Mouse (Mus musculus): Measurements from ENCODE around the gene Pcbd1. TPM values are rescaled to one million over a fixed set of nuclear protein-coding genes. Genes with fewer than 3 reads are reported as not detected.

Pcbd1 gene
- polyA plus RNA-seq, 1 experiment, result 21.0 TPM

- WGBS, result 7% methylated on average over 6 of the region's 6 CpGs
- H3K4me1 ChIP-seq (ENCODE audit: control insufficient read depth, insufficient read depth, insufficient read length, low read length), result peaks cover 11% of the 10 kb centered on the region; the same call in 1 of the 2 replicates
- TF ChIP-seq CTCF (IDR thresholded peaks at IDR 0.05; ENCODE audit: extremely low read depth, insufficient read length, insufficient replicate concordance, low read depth, low read length) (no peak), POLR2A (IDR thresholded peaks at IDR 0.05; ENCODE audit: low read depth, low read length) (no peak)
- H3K27ac ChIP-seq (ENCODE audit: insufficient read depth, low read depth, low read length), result no peak overlapping the region
- no peaks in the 10 kb centered on the region for H3K27me3 ChIP-seq (ENCODE audit: control insufficient read depth, insufficient read depth, low read length)
- no peaks in the 10 kb centered on the region for H3K36me3 ChIP-seq (ENCODE audit: control insufficient read depth, insufficient read depth, low read length)
- H3K4me3 ChIP-seq (ENCODE audit: low read depth, low read length), result no peak overlapping the region
Measured at GRCm38 (mm10) chr10:61059543-61060110, 29.5 kb upstream of the Pcbd1 start.

DNA sequence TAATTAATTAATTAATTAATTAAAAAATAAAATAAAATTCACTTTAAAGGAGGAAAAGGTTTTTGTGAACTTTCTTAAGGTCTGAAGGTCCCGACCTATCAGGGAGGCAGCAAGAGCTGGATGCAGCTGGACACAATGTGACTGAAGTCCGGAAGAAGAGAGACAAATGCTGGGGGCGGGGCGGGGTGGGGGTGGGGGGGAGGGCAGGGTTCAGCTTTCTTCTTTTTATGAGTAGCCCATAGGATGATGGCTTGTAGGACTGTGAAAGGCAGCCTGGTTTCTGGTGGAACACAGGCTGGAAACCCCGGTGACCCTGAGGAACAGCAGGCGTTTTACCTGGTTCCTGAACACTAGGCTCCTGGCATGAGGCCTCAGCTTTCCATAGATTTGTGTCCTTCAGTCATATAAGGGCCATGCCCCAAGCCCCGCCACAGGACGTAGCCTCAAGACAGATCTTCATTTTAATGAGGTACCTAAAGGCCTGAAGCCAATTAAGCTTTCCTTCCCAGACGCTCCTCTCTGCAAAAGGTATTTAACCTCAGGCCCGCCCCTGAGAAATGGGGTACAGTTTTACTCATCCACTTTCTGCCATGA is 25.8 kb upstream of the Pcbd1 start:
- TF ChIP-seq CTCF (IDR thresholded peaks at IDR 0.05; ENCODE audit: extremely low read depth, insufficient read length, insufficient replicate concordance, low read depth, low read length), result no peak
- no peak for TF ChIP-seq POLR2A (IDR thresholded peaks at IDR 0.05; ENCODE audit: low read depth, low read length)
- H3K4me3 ChIP-seq (ENCODE audit: low read depth, low read length), result no peak overlapping the region
- WGBS, result 80% methylated on average over 10 of the region's 10 CpGs

DNA sequence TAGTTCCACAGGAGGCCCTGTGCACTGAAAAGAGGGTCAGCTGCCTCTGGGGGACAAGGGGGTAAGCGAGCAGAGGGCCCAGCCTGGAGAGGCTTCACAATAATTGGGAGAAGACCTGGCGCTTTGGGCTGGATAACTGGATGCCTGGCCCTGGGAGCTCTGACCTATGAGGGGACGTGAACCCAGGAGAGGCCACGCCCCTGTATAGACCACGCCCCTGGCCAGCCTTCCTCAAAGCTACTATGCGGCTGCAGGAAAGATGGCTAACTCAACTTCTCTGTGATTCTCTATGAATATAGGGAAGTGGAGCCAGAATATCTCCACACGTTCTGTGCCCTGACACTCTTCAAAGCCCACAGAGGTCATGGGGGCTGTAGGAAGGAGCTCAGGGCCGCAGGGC is 24.5 kb upstream of the Pcbd1 start:
- peaks cover 10% of the 10 kb centered on the region for H3K4me1 ChIP-seq (ENCODE audit: control insufficient read depth, insufficient read depth, insufficient read length, low read length)
- no peaks in the 10 kb centered on the region for H3K36me3 ChIP-seq (ENCODE audit: control insufficient read depth, insufficient read depth, low read length)
- 36% methylated on average over 8 of the region's 8 CpGs for WGBS

More for the DNA sequence above, 25.8 kb upstream of the Pcbd1 start:
- no peaks in the 10 kb centered on the region for H3K36me3 ChIP-seq (ENCODE audit: control insufficient read depth, insufficient read depth, low read length)
- H3K4me1 ChIP-seq (ENCODE audit: control insufficient read depth, insufficient read depth, insufficient read length, low read length), result peaks cover 11% of the 10 kb centered on the region; the same call in 1 of the 2 replicates
- no peak overlapping the region for H3K27ac ChIP-seq (ENCODE audit: insufficient read depth, low read depth, low read length)
- no peaks in the 10 kb centered on the region for H3K27me3 ChIP-seq (ENCODE audit: control insufficient read depth, insufficient read depth, low read length)

GRCm38 (mm10) chr10:61065287-61066005 is 23.7 kb upstream of the Pcbd1 start:
- Histone ChIP-seq H3K4me1 (ENCODE audit: control insufficient read depth, insufficient read depth, insufficient read length, low read length) (peaks cover 3% of the 10 kb centered on the region), H3K4me3 (ENCODE audit: low read depth, low read length) (no peak overlapping the region), H3K36me3 (ENCODE audit: control insufficient read depth, insufficient read depth, low read length) (no peaks in the 10 kb centered on the region), H3K27ac (ENCODE audit: insufficient read depth, low read depth, low read length) (no peak overlapping the region), H3K27me3 (ENCODE audit: control insufficient read depth, insufficient read depth, low read length) (no peaks in the 10 kb centered on the region)
- no peak for TF ChIP-seq POLR2A (IDR thresholded peaks at IDR 0.05; ENCODE audit: low read depth, low read length)
- TF ChIP-seq CTCF (IDR thresholded peaks at IDR 0.05; ENCODE audit: extremely low read depth, insufficient read length, insufficient replicate concordance, low read depth, low read length), result no peak
- WGBS, result 55% methylated on average over 13 of the region's 13 CpGs

More for the DNA sequence above, 24.5 kb upstream of the Pcbd1 start:
- Histone ChIP-seq H3K27me3 (ENCODE audit: control insufficient read depth, insufficient read depth, low read length) (no peaks in the 10 kb centered on the region), H3K27ac (ENCODE audit: insufficient read depth, low read depth, low read length) (no peak overlapping the region), H3K4me3 (ENCODE audit: low read depth, low read length) (no peak overlapping the region)
- TF ChIP-seq POLR2A (IDR thresholded peaks at IDR 0.05; ENCODE audit: low read depth, low read length) (no peak), CTCF (IDR thresholded peaks at IDR 0.05; ENCODE audit: extremely low read depth, insufficient read length, insufficient replicate concordance, low read depth, low read length) (no peak)

DNA sequence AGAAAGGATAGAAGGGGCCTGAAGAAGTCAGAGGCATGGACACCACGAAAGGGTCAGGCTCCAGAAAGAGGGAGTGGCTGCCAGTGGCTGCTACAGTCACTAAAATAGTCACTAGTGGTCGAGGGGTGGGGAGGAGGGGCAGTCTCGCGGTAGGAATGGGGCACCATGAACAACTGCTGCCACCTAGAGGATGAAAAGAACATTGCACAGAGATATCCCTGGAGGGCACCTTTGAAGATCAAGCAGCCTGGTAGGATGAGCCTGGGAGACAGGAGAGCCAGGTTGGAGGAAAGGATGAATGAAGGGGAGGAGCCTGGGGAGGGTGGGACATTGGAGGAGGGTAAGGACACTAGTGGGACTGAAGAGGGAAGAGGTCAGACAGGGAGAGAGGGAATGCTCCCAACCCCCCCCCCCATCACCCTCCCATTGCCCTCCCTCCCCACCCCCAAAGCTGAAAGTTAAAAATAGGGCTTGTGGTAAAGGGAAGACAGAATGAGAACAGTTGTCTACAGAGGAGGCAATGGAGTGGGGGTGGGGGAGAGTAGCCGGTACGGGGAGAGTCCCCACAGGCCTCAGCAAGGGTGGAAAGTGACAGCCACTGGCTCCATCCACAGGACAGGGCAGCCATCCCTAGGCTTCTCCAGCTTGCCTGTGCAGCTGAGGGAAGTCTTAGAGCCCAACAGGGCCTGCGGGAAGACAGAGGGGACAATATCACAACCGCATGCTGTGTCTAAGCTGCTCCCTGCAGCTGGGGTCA is 20.5 kb upstream of the Pcbd1 start:
- no peaks in the 10 kb centered on the region for H3K36me3 ChIP-seq (ENCODE audit: control insufficient read depth, insufficient read depth, low read length)
- TF ChIP-seq CTCF (IDR thresholded peaks at IDR 0.05; ENCODE audit: extremely low read depth, insufficient read length, insufficient replicate concordance, low read depth, low read length), result peak; percentile 93; the same call in 1 of the 2 replicates
- no peak for TF ChIP-seq POLR2A (IDR thresholded peaks at IDR 0.05; ENCODE audit: low read depth, low read length)
- no peak overlapping the region for H3K4me3 ChIP-seq (ENCODE audit: low read depth, low read length)
- H3K4me1 ChIP-seq (ENCODE audit: control insufficient read depth, insufficient read depth, insufficient read length, low read length), result peaks cover 3% of the 10 kb centered on the region
- H3K27me3 ChIP-seq (ENCODE audit: control insufficient read depth, insufficient read depth, low read length), result no peaks in the 10 kb centered on the region
- H3K27ac ChIP-seq (ENCODE audit: insufficient read depth, low read depth, low read length), result no peak overlapping the region
- 18% methylated on average over 8 of the region's 8 CpGs for WGBS

DNA sequence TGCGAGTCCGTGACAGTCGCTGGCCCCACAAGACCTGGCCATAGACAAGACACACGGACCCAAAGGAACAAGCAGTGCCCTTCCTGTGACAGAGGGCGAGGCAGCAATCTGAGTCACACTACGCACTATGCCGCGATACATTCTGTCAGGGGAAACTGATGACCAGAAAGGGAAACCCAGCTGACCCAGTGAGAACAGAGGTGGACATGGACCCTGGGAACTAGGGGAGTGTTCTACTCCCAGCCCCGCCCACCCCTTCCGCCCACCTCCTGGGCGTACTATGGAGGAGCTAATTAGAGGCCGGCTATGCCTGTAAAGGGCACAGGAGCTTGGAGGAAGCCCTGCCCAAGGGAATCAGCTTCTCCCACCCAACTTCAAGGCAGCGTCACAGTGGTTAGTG is 19.9 kb upstream of the Pcbd1 start:
- Histone ChIP-seq H3K4me3 (ENCODE audit: low read depth, low read length) (no peak overlapping the region), H3K4me1 (ENCODE audit: control insufficient read depth, insufficient read depth, insufficient read length, low read length) (peaks cover 3% of the 10 kb centered on the region), H3K36me3 (ENCODE audit: control insufficient read depth, insufficient read depth, low read length) (no peaks in the 10 kb centered on the region), H3K27ac (ENCODE audit: insufficient read depth, low read depth, low read length) (no peak overlapping the region), H3K27me3 (ENCODE audit: control insufficient read depth, insufficient read depth, low read length) (no peaks in the 10 kb centered on the region)
- WGBS, result 23% methylated on average over 13 of the region's 13 CpGs
- TF ChIP-seq POLR2A (IDR thresholded peaks at IDR 0.05; ENCODE audit: low read depth, low read length), result no peak
- TF ChIP-seq CTCF (IDR thresholded peaks at IDR 0.05; ENCODE audit: extremely low read depth, insufficient read length, insufficient replicate concordance, low read depth, low read length), result no peak
